ENCODE assay signal across 19 mouse cellular contexts in genomic region chr5:67179221-67179620, GRCm38 (mm10).
DNase-seq lines count a peak whose midpoint lies in the region; ATAC-seq and TF ChIP-seq lines count a peak whose summit lies in the region.
"Had no signal": no experiment of that assay in that cellular context is flagged by ENCODE, and none has a peak within 500 bp of the region (broad histone marks: within the 10 kb centered on the region; RNA-seq: fewer than 3 reads in every experiment).

No protein-coding gene starts in this region.

- H3K27me3 ChIP-seq in forebrain, postnatal 0 days (ENCODE audit: insufficient read depth, low read length): no peaks in the 10 kb centered on the region
- H3K27me3 ChIP-seq in forebrain, embryonic 16.5 days (replicated peaks; ENCODE audit: control insufficient read depth, insufficient read depth, low read length): no peaks in the 10 kb centered on the region
- no peaks in the 10 kb centered on the region for H3K27me3 ChIP-seq in embryonic facial prominence, embryonic 11.5 days (ENCODE audit: control insufficient read depth, insufficient read depth, low read length)
- H3K27me3 ChIP-seq in hindbrain, postnatal 0 days (ENCODE audit: insufficient read depth, low read length): no peaks in the 10 kb centered on the region

- no peak overlapping the region for H3K4me3 ChIP-seq in forebrain, postnatal 0 days (ENCODE audit: low read depth, low read length)
- H3K4me3 ChIP-seq in forebrain, embryonic 16.5 days (replicated peaks; ENCODE audit: low read length): no peak overlapping the region
- no peak overlapping the region for H3K4me3 ChIP-seq in embryonic facial prominence, embryonic 11.5 days (ENCODE audit: low read depth, low read length)
- no peak overlapping the region for H3K4me3 ChIP-seq in hindbrain, postnatal 0 days (ENCODE audit: low read length)
- H3K4me3 ChIP-seq: neural tube, embryonic 15.5 days had no signal

- TF ChIP-seq CTCF in forebrain, postnatal 0 days (IDR thresholded peaks at IDR 0.05; ENCODE audit: low read depth): no peak
- no peak for TF ChIP-seq CTCF in hindbrain, postnatal 0 days (IDR thresholded peaks at IDR 0.05; ENCODE audit: low read depth)

- peak; percentile 8 for DNase-seq in forebrain, postnatal 0 days
- peak; percentile 65 for DNase-seq in MN1 (ENCODE audit: low spot score)
- peak; percentile 56 for DNase-seq in embryonic facial prominence, embryonic 11.5 days (ENCODE audit: low spot score)
- DNase-seq in hindbrain, postnatal 0 days (ENCODE audit: low spot score): peak; percentile 10
- DNase-seq in right cerebral cortex, postnatal 4 days: no peak
- no peak for DNase-seq in frontal cortex, postnatal 10 days (ENCODE audit: low spot score in 2 of 2)
- DNase-seq: adrenal gland, postnatal 36 days; cerebellum, adult 11 months; gastrocnemius, postnatal 14 days; heart, adult 11 months; kidney, adult 11 months; kidney, postnatal 4 days; lung, postnatal 4 days; thymus, adult 2 months had no signal

- no peak overlapping the region for H3K27ac ChIP-seq in forebrain, postnatal 0 days (ENCODE audit: low read depth, low read length)
- no peak overlapping the region for H3K27ac ChIP-seq in forebrain, embryonic 16.5 days (ENCODE audit: low read length)
- no peak overlapping the region for H3K27ac ChIP-seq in embryonic facial prominence, embryonic 11.5 days (replicated peaks; ENCODE audit: low read depth, low read length)
- H3K27ac ChIP-seq in hindbrain, postnatal 0 days: no peak overlapping the region
- H3K27ac ChIP-seq: neural tube, embryonic 15.5 days; stomach, postnatal 0 days had no signal

- no peak for ATAC-seq in forebrain, postnatal 0 days
- ATAC-seq in forebrain, embryonic 16.5 days: no peak
- no peak for ATAC-seq in embryonic facial prominence, embryonic 11.5 days (replicated peaks; ENCODE audit: insufficient number of reproducible peaks, low FRiP score, low TSS enrichment, low read depth)
- ATAC-seq in hindbrain, postnatal 0 days: no peak
- ATAC-seq: Patski had no signal

- no peak overlapping the region for H3K9ac ChIP-seq in forebrain, postnatal 0 days
- H3K9ac ChIP-seq in forebrain, embryonic 16.5 days (replicated peaks; ENCODE audit: low read depth, low read length): no peak overlapping the region
- no peak overlapping the region for H3K9ac ChIP-seq in embryonic facial prominence, embryonic 11.5 days (replicated peaks; ENCODE audit: low read length)
- H3K9ac ChIP-seq in hindbrain, postnatal 0 days (replicated peaks; ENCODE audit: low read length): no peak overlapping the region
- H3K9ac ChIP-seq: neural tube, embryonic 15.5 days had no signal

- no peaks in the 10 kb centered on the region for H3K4me1 ChIP-seq in forebrain, postnatal 0 days (ENCODE audit: insufficient read depth)
- H3K4me1 ChIP-seq in forebrain, embryonic 16.5 days (replicated peaks; ENCODE audit: control insufficient read depth, insufficient read depth, low read length): no peaks in the 10 kb centered on the region
- no peaks in the 10 kb centered on the region for H3K4me1 ChIP-seq in embryonic facial prominence, embryonic 11.5 days (ENCODE audit: control insufficient read depth, insufficient read depth, low read length)
- H3K4me1 ChIP-seq in hindbrain, postnatal 0 days (ENCODE audit: insufficient read depth, low read length): no peaks in the 10 kb centered on the region
- H3K4me1 ChIP-seq: neural tube, embryonic 15.5 days had no signal

- no peaks in the 10 kb centered on the region for H3K36me3 ChIP-seq in forebrain, postnatal 0 days (ENCODE audit: insufficient read depth)
- no peaks in the 10 kb centered on the region for H3K36me3 ChIP-seq in forebrain, embryonic 16.5 days (ENCODE audit: control insufficient read depth, insufficient read depth)
- H3K36me3 ChIP-seq in embryonic facial prominence, embryonic 11.5 days (replicated peaks; ENCODE audit: control insufficient read depth, insufficient read depth, low read depth, low read length): no peaks in the 10 kb centered on the region
- no peaks in the 10 kb centered on the region for H3K36me3 ChIP-seq in hindbrain, postnatal 0 days (ENCODE audit: insufficient read depth, low read length)
- H3K36me3 ChIP-seq: neural tube, embryonic 15.5 days had no signal

- 66% methylated on average over 12 of the region's 12 CpGs for WGBS in forebrain, postnatal 0 days
- WGBS in forebrain, embryonic 16.5 days: 75% methylated on average over 12 of the region's 12 CpGs
- WGBS in embryonic facial prominence, embryonic 11.5 days: 57% methylated on average over 12 of the region's 12 CpGs
- 60% methylated on average over 12 of the region's 12 CpGs for WGBS in hindbrain, postnatal 0 days

- H3K9me3 ChIP-seq in forebrain, postnatal 0 days (ENCODE audit: low read length): no peaks in the 10 kb centered on the region
- H3K9me3 ChIP-seq in forebrain, embryonic 16.5 days (ENCODE audit: control insufficient read depth, low read length): no peaks in the 10 kb centered on the region
- H3K9me3 ChIP-seq in embryonic facial prominence, embryonic 11.5 days (replicated peaks; ENCODE audit: control insufficient read depth, low read length): no peaks in the 10 kb centered on the region
- no peaks in the 10 kb centered on the region for H3K9me3 ChIP-seq in hindbrain, postnatal 0 days (ENCODE audit: low read length)
- H3K9me3 ChIP-seq: neural tube, embryonic 15.5 days had no signal

- H3K4me2 ChIP-seq in forebrain, postnatal 0 days (ENCODE audit: low read depth): no peak overlapping the region
- no peak overlapping the region for H3K4me2 ChIP-seq in forebrain, embryonic 16.5 days (ENCODE audit: low read length)
- no peak overlapping the region for H3K4me2 ChIP-seq in embryonic facial prominence, embryonic 11.5 days (ENCODE audit: low read depth, low read length)
- no peak overlapping the region for H3K4me2 ChIP-seq in hindbrain, postnatal 0 days (ENCODE audit: low read depth, low read length)
- H3K4me2 ChIP-seq: heart, embryonic 11.5 days; neural tube, embryonic 15.5 days had no signal

Comparison
In these comparisons a context has a peak if more than half of its experiments do, and no peak if none do; other contexts are left out.
1. DNase-seq: peak in forebrain, postnatal 0 days (single experiment), MN1 (single experiment), embryonic facial prominence, embryonic 11.5 days (single experiment) and hindbrain, postnatal 0 days (single experiment); none in right cerebral cortex, postnatal 4 days (single experiment) and frontal cortex, postnatal 10 days (0 of 2).